Mouse (Mus musculus): Measurements from ENCODE around the gene Tspan4.
"Not testable (repeated sequence)": the region's sequence is repeated elsewhere in the genome, so short reads cannot be mapped to it uniquely, and the experiment has no call there.

Tspan4 gene

DNA sequence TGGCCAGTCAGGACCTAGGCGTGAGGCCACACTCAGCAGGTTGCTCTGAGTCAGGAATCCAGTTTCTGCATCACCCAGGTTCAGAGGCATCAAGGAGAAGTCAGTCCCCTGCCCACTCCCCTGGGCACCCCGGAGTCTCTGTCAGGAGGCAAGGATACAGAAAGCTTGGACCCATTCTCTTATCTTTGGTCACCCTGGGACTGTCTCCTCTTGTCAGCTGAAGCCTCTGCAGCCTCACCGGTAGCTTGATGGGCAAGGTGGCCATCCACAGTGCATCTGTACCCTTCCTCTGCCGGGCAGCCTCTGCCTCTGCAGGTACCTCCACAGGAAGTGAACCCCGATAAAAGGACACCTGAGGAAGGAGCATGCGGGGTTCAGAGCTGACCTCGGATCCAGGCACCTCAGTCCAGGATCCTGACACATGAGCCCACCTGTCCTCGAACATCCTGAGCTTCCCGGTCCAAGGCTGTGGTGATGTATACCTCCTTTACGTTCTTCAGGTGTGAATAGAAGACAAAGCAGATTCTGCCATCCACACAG is 35.8 kb upstream of the Tspan4 start:
- DNase-seq (ENCODE audit: low read depth), result no peak

- DNase-seq (ENCODE audit: low read depth), result no peak
These were observed 35.2 kb upstream of the Tspan4 start for GRCm38 (mm10) chr7:141439811-141440210.

- DNase-seq (ENCODE audit: low read depth), result peak; percentile 79
These were observed 34.4 kb upstream of the Tspan4 start for GRCm38 (mm10) chr7:141440613-141441012.

GRCm38 (mm10) chr7:141441460-141441859 is 33.6 kb upstream of the Tspan4 start:
- no peak for DNase-seq (ENCODE audit: low read depth)

DNA sequence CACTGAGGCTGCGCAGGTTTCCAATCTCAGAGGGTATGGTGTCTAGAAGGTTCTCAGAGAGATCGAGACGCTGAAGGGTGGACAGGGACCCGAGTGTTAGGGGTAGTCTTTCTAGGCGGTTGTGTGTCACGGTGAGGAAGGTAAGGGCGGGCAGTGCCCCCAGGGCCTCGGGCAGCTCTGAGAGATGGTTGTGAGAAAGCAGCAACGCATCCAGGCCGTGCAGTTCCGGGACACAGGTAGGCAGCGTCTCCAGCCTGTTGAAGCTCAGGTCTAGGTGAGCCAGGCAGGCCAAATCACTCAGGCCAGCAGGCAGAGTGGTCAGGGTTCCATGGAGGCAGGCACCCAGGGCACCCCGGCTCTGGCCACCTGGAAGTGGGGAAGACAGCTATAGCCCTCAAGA is 32.8 kb upstream of the Tspan4 start:
- DNase-seq (ENCODE audit: low read depth), result no peak

GRCm38 (mm10) chr7:141443081-141443821 is 31.8 kb upstream of the Tspan4 start:
- DNase-seq (ENCODE audit: low read depth), result peak; percentile 64

DNA sequence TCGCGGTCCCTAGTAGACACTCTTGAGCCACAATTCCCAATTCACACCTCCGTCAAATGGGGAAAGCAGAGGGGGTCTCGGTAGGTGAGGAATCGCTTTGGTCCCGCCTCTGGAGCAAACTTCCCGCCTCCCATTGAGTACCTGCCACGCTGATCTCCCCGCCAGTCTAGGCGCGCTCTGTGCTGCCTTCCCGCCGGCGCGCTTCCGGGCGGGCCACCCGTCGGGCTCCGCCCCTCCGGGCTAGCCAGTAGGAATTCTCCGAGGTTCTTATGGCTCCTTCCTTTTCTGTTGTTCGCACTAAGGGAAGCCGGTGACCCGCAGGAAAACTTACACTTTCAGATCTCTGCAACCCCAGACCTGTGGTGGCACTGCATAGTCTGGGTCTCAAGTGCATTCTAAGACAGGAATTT is 31.2 kb upstream of the Tspan4 start, which contains the start of gene Pidd1:
Gene Pidd1 (minus strand): TSS at position 198 of the 410 bp plus-strand sequence.
- peak; percentile 86 for DNase-seq (ENCODE audit: low read depth)

- not testable (repeated sequence) for DNase-seq (ENCODE audit: low read depth)
These were observed 28.7 kb upstream of the Tspan4 start for GRCm38 (mm10) chr7:141446374-141446773.

GRCm38 (mm10) chr7:141447110-141447991 is 27.7 kb upstream of the Tspan4 start, which contains the start of gene Rplp2:
Rplp2 (plus strand) TSS chr7:141447370.
- DNase-seq (ENCODE audit: low read depth), result peak; percentile 97

GRCm38 (mm10) chr7:141451928-141452327 is 23.1 kb upstream of the Tspan4 start:
- no peak for DNase-seq (ENCODE audit: low read depth)

- no peak for DNase-seq (ENCODE audit: low read depth)
These were observed 21.4 kb upstream of the Tspan4 start for GRCm38 (mm10) chr7:141453636-141454035.

DNA sequence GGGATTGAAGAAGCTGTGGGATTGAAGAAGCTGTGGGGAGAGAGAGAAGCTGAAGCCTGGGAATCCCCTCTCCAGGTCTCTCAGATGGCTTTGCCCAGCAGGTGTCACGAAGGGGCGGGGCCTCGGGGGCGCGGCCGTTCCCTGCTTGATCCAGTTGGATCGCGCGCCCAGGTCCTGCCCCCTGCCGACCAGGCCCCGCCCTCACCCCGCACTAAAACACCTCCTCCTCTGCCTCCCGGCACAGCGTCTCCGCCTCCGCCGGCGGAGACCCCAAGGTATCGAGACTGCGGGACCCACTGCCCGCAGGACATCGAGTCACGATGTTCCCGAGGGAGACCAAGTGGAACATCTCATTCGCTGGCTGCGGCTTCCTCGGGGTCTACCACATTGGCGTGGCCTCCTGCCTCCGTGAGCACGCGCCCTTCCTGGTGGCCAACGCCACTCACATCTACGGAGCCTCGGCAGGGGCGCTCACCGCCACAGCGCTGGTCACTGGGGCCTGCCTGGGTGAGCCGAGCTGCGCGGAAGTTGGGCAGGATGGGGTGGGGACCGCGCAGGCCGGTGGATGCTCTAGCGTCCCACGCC is 20.0 kb upstream of the Tspan4 start, which contains the start of gene Pnpla2:
Gene Pnpla2 (plus strand): TSS at position 232 of the 585 bp plus-strand sequence.
- peak; percentile 97 for DNase-seq (ENCODE audit: low read depth)

- peak; percentile 88 for DNase-seq (ENCODE audit: low read depth)
These were observed 19.3 kb upstream of the Tspan4 start for GRCm38 (mm10) chr7:141455610-141456314.

GRCm38 (mm10) chr7:141456739-141457138 is 18.3 kb upstream of the Tspan4 start:
- no peak for DNase-seq (ENCODE audit: low read depth)

- DNase-seq (ENCODE audit: low read depth), result no peak
These were observed 17.8 kb upstream of the Tspan4 start for GRCm38 (mm10) chr7:141457236-141457635.

GRCm38 (mm10) chr7:141457986-141458660 is 16.9 kb upstream of the Tspan4 start:
- DNase-seq (ENCODE audit: low read depth), result peak; percentile 80

DNA sequence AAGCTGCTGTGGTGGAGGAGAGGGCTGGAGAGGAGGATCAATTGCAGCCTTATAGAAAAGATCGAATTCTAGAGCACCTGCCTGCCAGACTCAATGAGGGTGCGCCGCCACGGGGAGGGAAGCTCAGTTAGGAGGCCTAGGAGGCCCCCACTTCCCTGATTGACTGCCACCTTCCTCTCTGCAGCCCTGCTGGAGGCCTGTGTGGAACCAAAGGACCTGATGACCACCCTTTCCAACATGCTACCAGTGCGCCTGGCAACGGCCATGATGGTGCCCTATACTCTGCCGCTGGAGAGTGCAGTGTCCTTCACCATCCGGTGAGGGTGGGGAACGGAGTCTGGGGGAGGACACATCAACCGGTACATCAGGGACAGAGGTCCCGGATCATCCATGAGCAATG is 16.4 kb upstream of the Tspan4 start:
- DNase-seq (ENCODE audit: low read depth), result no peak

DNA sequence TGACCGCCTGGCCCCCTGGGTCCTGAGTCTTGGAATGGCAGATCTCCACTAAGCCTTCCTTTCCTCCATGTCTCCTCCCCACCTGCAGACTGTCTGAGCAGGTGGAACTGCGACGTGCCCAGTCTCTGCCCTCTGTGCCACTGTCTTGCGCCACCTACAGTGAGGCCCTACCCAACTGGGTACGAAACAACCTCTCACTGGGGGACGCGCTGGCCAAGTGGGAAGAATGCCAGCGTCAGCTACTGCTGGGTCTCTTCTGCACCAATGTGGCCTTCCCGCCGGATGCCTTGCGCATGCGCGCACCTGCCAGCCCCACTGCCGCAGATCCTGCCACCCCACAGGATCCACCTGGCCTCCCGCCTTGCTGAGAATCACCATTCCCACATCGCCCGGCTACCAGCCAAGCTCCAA is 15.7 kb upstream of the Tspan4 start:
- no peak for DNase-seq (ENCODE audit: low read depth)

DNA sequence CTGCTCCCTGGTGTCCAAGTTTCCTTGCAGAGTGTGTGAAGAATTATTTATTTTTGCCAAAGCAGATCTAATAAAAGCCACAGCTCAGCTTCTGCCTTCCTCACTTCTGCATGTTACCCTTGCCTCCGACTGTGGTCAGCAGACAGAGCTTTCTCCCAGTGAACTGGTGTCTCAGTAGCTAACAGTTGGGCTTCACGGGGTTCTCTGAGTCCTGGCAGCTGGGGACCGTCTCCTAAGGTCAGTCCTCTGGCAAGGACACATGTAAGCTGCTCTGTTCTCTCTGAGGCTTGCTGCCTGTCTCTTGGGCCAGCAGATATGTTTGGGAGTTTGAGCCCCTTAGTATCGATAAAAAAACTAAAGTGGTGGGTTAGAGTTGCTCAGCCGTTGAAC is 15.0 kb upstream of the Tspan4 start:
- DNase-seq (ENCODE audit: low read depth), result no peak

- no peak for DNase-seq (ENCODE audit: low read depth)
These were observed 14.5 kb upstream of the Tspan4 start, which contains the start of gene Cracr2b for GRCm38 (mm10) chr7:141460391-141461113. Cracr2b (plus strand) TSS chr7:141461094.
